Mouse (Mus musculus) lung, postnatal 36 days (tissue): ENCODE results near the gene Scnm1.
"Not testable (repeated sequence)": the region's sequence is repeated elsewhere in the genome, so short reads cannot be mapped to it uniquely, and the experiment has no call there.

Experiments used
- DNase-seq: peaks from one replicate; pipeline ENCODE4 v3.0.0; 2022; ENCODE audit warnings: mixed read lengths

Scnm1 gene

GRCm38 (mm10) chr3:95142617-95143011 lies 8.8 kb upstream of the Scnm1 start:
- DNase-seq, result peak; percentile 94

- DNase-seq, result peak; percentile 80
Measured at GRCm38 (mm10) chr3:95141952-95142616, 8.3 kb upstream of the Scnm1 start, which contains the start of gene Tnfaip8l2. Gene Tnfaip8l2, minus strand, starts transcription at chr3:95142360.

- peak; percentile 61 for DNase-seq
Measured at GRCm38 (mm10) chr3:95141474-95141873, 7.7 kb upstream of the Scnm1 start.

- DNase-seq, result no peak
Measured at GRCm38 (mm10) chr3:95140795-95141194, 7.0 kb upstream of the Scnm1 start.

GRCm38 (mm10) chr3:95140289-95140595 lies 6.4 kb upstream of the Scnm1 start:
- DNase-seq, result no peak

- peak; percentile 32 for DNase-seq
Measured at GRCm38 (mm10) chr3:95139586-95140288, 5.9 kb upstream of the Scnm1 start.

- DNase-seq, result peak; percentile 39
Measured at GRCm38 (mm10) chr3:95136336-95136735, 2.5 kb upstream of the Scnm1 start.

- DNase-seq, result peak; percentile 38
Measured at GRCm38 (mm10) chr3:95135433-95136052, 1.7 kb upstream of the Scnm1 start.

- DNase-seq, result peak; percentile 87
Measured at GRCm38 (mm10) chr3:95135023-95135422, 1.2 kb upstream of the Scnm1 start.

GRCm38 (mm10) chr3:95134133-95134532 lies 322 bp upstream of the Scnm1 start:
- not testable (repeated sequence) for DNase-seq

- no peak for DNase-seq
Measured at GRCm38 (mm10) chr3:95133176-95133575, 635 bp downstream of the Scnm1 start.

- not testable (repeated sequence) for DNase-seq
Measured at GRCm38 (mm10) chr3:95132389-95132788, 1.4 kb downstream of the Scnm1 start.

- DNase-seq, result no peak
Measured at GRCm38 (mm10) chr3:95130081-95130480, 3.7 kb downstream of the Scnm1 start.

- no peak for DNase-seq
Measured at GRCm38 (mm10) chr3:95129226-95129651, 4.6 kb downstream of the Scnm1 start.

- DNase-seq, result peak; percentile 69
Measured at GRCm38 (mm10) chr3:95124972-95125371, 8.8 kb downstream of the Scnm1 start.

GRCm38 (mm10) chr3:95124246-95124645 lies 9.6 kb downstream of the Scnm1 start, which contains the start of gene Tmod4:
Gene Tmod4, plus strand, starts transcription at chr3:95124476.
- DNase-seq, result no peak

- DNase-seq, result no peak
Measured at GRCm38 (mm10) chr3:95121580-95121979, 12.2 kb downstream of the Scnm1 start.

- DNase-seq, result no peak
Measured at GRCm38 (mm10) chr3:95117751-95118150, 16.1 kb downstream of the Scnm1 start.

GRCm38 (mm10) chr3:95112760-95113159 lies 21.1 kb downstream of the Scnm1 start:
- no peak for DNase-seq

GRCm38 (mm10) chr3:95110911-95111726 lies 22.7 kb downstream of the Scnm1 start, which contains the start of gene Vps72:
Gene Vps72, plus strand, starts transcription at chr3:95111022.
- DNase-seq, result peak; percentile 94

GRCm38 (mm10) chr3:95107898-95108297 lies 25.9 kb downstream of the Scnm1 start:
- DNase-seq, result peak; percentile 39

GRCm38 (mm10) chr3:95107308-95107707 lies 26.5 kb downstream of the Scnm1 start:
- not testable (repeated sequence) for DNase-seq
